Mouse (Mus musculus) frontal cortex, adult (tissue): ENCODE measurements around the gene Trim30d.
"Not testable (repeated sequence)": the region's sequence is repeated elsewhere in the genome, so short reads cannot be mapped to it uniquely, and the experiment has no call there.

Experiments
- ATAC-seq: cut with Nextera tagmentation; 2 replicates; pipeline ENCODE4 v1.9.2; 2017; ENCODE audit warnings: mild to moderate bottlenecking, moderate library complexity, mixed read lengths; ENCODE audit not compliant: low TSS enrichment

The Trim30d gene

DNA sequence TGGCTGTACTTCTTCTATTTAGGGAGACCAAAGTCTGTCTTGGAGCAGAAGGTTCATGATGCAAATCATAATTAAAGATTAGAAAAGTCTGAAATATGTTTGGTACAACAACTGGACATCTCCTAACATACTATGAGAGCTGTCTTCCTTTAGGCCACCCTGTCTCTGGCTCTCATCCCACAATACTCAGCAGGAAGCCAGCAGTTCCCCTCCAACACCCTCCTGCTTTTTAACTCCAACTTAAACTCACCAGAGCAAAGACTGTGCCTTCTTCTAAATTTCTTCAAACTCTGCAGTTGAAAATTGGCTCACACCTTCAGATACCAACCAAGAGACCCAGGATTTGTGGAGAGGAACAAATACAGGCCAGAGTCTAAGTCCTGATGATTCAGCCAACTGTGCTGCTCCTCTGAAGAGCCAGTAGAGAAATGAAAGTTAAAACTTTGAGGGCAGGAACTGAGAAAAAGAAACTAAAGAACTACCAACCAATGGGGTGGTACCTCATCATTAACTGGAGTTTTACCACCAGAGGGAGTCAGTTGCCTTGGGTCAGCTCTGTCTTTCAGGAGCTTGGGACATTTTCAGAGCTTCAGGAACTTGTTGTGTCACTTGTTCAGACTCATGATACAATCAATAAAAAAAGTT lies at the start of gene Trim30d:
Gene Trim30d, minus strand, starts transcription at position 429 of the 645 bp plus-strand sequence.
- ATAC-seq: peak; percentile 69

DNA sequence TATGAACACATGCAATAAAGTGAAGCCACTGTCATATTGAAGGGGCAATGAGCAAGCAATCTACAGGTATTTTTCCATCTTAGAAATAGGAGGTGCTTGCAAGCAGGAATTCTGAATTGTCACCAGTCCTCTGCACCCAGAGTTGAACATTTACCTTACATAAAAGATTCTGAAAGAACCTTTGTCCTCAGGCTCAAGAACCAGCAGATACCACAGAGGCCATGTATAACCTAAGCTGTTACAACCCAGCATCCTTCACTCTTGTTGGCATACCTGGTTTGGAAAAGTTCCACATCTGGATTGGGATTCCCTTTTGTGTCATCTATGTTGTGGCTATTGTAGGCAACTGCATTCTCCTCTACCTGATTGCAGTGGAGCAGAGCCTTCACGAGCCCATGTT lies 45.1 kb upstream of the Trim30d start:
- ATAC-seq: no peak

DNA sequence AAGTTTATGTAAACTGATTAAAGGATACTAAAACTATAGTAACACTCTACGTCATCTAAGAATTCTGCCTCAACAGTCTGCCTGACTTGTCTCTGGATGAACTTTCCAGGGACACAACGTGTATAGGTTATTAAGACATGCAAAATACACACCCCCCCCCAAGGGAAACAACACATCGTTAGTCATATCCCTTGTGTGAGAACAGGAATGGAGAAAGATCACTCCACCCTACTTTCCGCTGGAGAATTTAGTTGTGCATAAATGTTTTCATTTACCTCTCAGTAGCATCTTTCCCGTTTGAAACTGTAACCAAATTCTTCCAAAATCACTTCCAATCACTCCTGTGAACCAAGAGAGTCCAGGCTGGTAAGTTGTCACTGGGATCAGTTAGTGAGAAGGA lies 42.2 kb upstream of the Trim30d start, which contains the start of gene Olfr651:
Gene Olfr651, plus strand, starts transcription at position 301 of the 400 bp plus-strand sequence.
- no peak for ATAC-seq

- ATAC-seq: no peak
Observed at GRCm38 (mm10) chr7:104501589-104502371, 5.9 kb downstream of the Trim30d start.

- ATAC-seq: not testable (repeated sequence)
Observed at GRCm38 (mm10) chr7:104501186-104501585, 6.5 kb downstream of the Trim30d start.

DNA sequence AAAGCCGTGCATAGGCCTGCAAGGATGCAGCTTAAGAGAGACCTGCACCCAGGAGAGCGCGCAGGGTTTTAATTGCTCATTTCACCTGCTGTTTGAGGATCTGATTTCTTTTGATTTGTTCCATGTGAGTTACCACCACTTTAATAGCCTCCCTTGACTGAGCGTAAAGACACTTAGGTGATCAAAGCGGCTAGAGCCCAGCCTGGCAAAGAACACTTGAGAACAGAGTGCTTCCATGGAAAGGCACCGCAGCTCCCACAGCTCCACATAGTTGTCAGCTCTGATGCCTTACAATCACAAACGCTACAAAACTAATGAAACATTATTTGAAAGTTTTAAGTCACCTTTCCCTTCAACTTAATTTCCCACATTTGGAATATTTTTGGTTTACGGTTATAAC lies 8.2 kb downstream of the Trim30d start:
- not testable (repeated sequence) for ATAC-seq

DNA sequence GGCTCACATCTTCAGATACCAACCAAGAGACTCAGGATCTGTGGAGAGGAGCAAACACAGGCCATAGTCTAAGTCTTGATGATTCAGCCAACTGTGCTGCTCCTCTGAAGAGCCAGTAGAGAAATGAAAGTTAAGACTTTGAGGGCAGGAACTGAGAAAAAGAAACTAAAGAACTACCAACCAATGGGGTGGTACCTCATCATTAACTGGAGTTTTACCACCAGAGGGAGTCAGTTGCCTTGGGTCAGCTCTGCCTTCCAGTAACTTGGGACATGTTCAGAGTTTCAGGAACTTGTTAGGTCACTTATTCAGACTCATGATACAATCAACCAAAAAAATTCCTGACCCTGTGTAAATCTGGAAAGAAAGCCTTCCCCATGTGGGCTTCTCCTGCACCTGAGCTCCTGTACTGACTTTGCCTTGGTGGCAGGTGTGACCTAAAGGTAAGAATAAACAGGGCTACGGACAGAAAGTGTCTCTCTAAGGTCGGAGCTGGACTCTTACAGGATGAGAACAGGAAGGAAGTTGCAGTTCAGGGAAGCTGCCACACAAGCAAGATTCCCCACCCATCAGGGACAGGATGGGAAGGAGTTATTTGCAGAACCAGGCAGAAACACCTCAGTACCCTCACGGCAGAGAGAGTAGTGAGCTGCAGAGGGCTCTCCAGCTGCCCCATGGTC lies 42.4 kb downstream of the Trim30d start, which contains the start of gene Trim30a:
Gene Trim30a, minus strand, starts transcription at position 129 of the 680 bp plus-strand sequence.
- ATAC-seq: peak; percentile 72

DNA sequence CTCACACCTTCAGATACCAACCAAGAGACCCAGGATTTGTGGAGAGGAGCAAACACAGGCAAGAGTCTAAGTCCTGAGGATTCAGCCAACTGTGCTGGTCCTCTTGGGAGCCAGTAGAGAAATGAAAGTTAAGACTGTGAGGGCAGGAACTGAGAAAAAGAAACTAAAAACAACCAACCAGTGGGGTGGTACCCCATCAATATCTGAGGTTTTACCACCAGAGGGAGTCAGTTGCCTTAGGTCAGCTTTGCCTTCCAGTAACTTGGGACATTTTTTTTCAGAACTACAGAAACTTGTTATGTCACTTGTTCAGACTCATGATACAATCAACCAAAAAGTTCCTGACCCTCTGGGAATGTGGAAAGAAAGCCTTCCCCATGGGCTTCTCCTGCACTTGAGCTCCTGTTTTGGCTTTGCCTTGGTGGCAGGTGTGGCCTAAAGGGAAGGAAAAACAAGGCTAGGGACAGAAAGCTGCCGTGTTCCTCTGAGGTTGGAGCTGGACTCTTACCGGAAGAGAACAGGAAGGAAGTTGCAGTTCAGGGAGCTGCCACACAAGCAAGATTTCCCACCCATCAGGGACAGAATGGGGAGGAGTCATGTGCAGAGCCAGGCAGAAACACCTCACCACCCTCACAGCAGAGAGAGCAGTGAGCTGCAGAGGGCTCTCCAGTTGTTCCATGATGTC lies 61.5 kb downstream of the Trim30d start:
- peak; percentile 38; the same call in 1 of the 2 replicates for ATAC-seq
